Mouse (Mus musculus) forebrain, embryonic 11.5 days (tissue): Measurements from ENCODE around the gene Cnnm2. TPM values are rescaled to one million over a fixed set of nuclear protein-coding genes. Genes with fewer than 3 reads are reported as not detected.

ENCODE experiments used
- ATAC-seq: fragments of 200-750 bp; cut with Nextera tagmentation; replicated peaks from 2 replicates; pipeline ENCODE4 v1.8.0; 2017; ENCODE audit warnings: moderate TSS enrichment; ENCODE audit not compliant: low FRiP score
- DNase-seq: peaks from one replicate; pipeline ENCODE4 v3.0.0-alpha.2; 2017; ENCODE audit warnings: low spot score
- H3K27ac ChIP-seq: fragments of 300-500 bp; sonication (generic); 2 replicates; pipeline ENCODE4 v1.5.1; 2014; ENCODE audit warnings: low read depth, low read length
- H3K27me3 ChIP-seq: fragments of 300-500 bp; sonication (generic); 2 replicates; pipeline ENCODE4 v1.6.1; 2014; ENCODE audit warnings: mild to moderate bottlenecking, low read length, mixed read lengths; ENCODE audit not compliant: control insufficient read depth, insufficient read depth
- H3K36me3 ChIP-seq: fragments of 300-500 bp; sonication (generic); 2 replicates; pipeline ENCODE4 v1.6.1; 2014; ENCODE audit warnings: mild to moderate bottlenecking, low read length, moderate library complexity, mixed read lengths; ENCODE audit not compliant: control insufficient read depth, insufficient read depth
- H3K4me1 ChIP-seq: fragments of 300-500 bp; sonication (generic); replicated peaks from 2 replicates; pipeline ENCODE4 v1.6.1; 2014; ENCODE audit warnings: low read length, mixed read lengths; ENCODE audit not compliant: control insufficient read depth, insufficient read depth
- H3K4me2 ChIP-seq: fragments of 300-500 bp; sonication (generic); 2 replicates; pipeline ENCODE4 v1.6.1; 2014; ENCODE audit warnings: low read depth, mild to moderate bottlenecking, low read length, moderate library complexity, mixed read lengths; ENCODE audit not compliant: severe bottlenecking
- H3K4me3 ChIP-seq: fragments of 300-500 bp; sonication (generic); 2 replicates; pipeline ENCODE4 v1.5.1; 2014; ENCODE audit warnings: low read depth, low read length
- H3K9ac ChIP-seq: fragments of 300-500 bp; sonication (generic); 2 replicates; pipeline ENCODE4 v1.6.1; 2014; ENCODE audit warnings: low read length
- H3K9me3 ChIP-seq: fragments of 300-500 bp; sonication (generic); 2 replicates; pipeline ENCODE4 v1.6.1; 2016; ENCODE audit warnings: low read length, mixed read lengths; ENCODE audit not compliant: control insufficient read depth
- WGBS: fragments of 180-500 bp; shearing (Covaris S2); extraction: QIAGEN DNeasy Blood & Tissue Kit; methylation state at CpG from one replicate; pipeline ENCODE4 v1.1.7; 2014; 5-methylcytosine and 5-hydroxymethylcytosine counted together
- polyA plus RNA-seq: library from polyadenylated mRNA; unstranded; fragments of >200 nt; fragmentation: Nextera tagmentation; extraction: Ambion mirVana; gene quantifications from 2 replicates; pipeline ENCODE4 v1.2.1, GENCODE M21; 2014

Gene Cnnm2
- polyA plus RNA-seq, 1 experiment from 2014 or later, result 3.8 TPM

DNA sequence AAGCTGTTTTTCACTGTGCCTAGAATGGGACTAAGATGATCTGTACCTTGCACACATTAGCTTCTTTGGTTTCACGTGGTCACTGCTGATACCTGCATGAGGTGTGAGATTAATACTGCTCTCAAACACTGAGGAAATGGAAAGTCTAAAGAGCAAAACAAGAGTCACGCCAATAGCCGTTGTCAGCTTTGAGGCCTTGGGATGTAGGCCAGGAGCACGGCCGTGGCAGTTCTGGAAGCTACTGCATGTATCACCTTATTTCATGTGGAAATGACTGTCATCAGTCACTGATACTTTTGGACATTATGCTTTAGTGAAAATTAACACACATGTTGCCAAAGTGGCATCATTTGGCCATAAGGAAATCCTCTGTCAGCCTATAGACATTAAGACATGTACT lies 46.9 kb downstream of the Cnnm2 start:
- 92% methylated on average over 5 of the region's 5 CpGs for WGBS
- H3K4me3 ChIP-seq, result no peak overlapping the region
- no peak overlapping the region for H3K4me2 ChIP-seq
- H3K27ac ChIP-seq, result no peak overlapping the region
- no peak overlapping the region for H3K9ac ChIP-seq
- H3K9me3 ChIP-seq, result no peaks in the 10 kb centered on the region
- no peaks in the 10 kb centered on the region for H3K4me1 ChIP-seq
- ATAC-seq, result no peak
- H3K36me3 ChIP-seq, result no peaks in the 10 kb centered on the region
- no peak for DNase-seq
- H3K27me3 ChIP-seq, result no peaks in the 10 kb centered on the region

DNA sequence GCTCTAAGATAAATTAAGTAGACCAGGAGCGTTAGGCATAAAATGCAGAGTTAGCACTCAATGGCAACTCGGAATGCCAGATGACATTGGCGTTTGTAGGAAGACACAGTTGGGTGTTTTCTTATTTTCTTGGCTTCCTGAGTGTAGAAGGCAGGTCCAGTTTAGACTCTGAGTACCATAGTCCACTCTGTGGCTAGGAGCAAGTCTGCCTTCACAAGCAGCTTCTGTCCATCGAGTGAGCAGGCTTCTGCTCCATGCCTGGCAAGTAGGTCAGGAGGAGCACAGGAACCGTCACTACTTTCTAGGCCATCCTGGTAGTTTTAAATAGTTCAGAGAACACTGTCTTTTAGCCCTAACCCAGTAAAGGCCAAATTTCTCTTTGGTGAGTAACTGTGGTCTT lies 47.6 kb downstream of the Cnnm2 start:
- H3K9me3 ChIP-seq, result no peaks in the 10 kb centered on the region
- no peak overlapping the region for H3K27ac ChIP-seq
- 93% methylated on average over 5 of the region's 5 CpGs for WGBS
- no peak overlapping the region for H3K4me2 ChIP-seq
- H3K4me3 ChIP-seq, result no peak overlapping the region
- no peak overlapping the region for H3K9ac ChIP-seq
- H3K4me1 ChIP-seq, result no peaks in the 10 kb centered on the region
- H3K27me3 ChIP-seq, result no peaks in the 10 kb centered on the region
- DNase-seq (no peak), ATAC-seq (no peak)
- no peaks in the 10 kb centered on the region for H3K36me3 ChIP-seq

DNA sequence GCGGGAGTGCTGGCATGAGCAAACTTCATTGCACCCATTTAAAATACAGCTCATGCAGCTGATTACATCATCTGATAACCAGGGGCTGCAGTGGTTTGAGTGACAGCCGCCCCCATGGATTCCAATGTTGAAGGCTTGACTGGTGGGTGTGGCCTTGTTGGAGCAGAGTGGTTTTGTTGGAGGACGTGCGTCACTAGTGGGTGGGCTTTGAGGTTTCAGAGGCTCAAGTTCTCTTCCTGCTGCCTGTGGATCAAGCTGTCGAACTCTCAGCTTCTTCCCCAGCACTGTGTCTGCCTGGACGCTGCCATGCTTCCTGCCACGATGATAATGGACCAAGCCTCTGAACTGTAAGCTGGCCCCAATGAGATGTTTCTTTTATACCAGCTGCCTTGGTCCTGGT lies 57.9 kb downstream of the Cnnm2 start:
- Histone ChIP-seq H3K4me3 (no peak overlapping the region), H3K36me3 (no peaks in the 10 kb centered on the region), H3K27ac (no peak overlapping the region), H3K9ac (no peak overlapping the region), H3K9me3 (no peaks in the 10 kb centered on the region), H3K4me2 (no peak overlapping the region), H3K27me3 (no peaks in the 10 kb centered on the region), H3K4me1 (no peaks in the 10 kb centered on the region)
- DNase-seq (no peak), ATAC-seq (no peak)
- 72% methylated on average over 7 of the region's 7 CpGs for WGBS

DNA sequence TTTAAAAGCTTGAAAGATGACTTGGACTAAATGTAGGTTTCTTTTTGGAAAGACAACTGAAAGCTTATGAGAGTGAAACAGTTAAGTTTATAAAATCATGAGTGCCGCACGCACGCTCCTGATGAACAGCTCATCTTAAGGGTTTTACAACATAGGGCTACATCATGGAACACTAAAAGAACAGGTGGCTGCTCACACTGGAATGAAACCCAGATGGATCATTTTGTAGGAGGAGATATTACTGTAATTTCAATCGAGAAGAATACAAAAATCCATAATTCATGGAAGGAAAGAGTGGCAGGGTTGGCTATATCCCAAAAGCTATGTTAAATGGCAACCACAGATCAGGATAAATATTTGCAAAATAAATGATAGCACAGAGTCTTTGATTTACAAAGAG lies 61.1 kb downstream of the Cnnm2 start:
- Histone ChIP-seq H3K4me3 (no peak overlapping the region), H3K9ac (no peak overlapping the region), H3K27me3 (no peaks in the 10 kb centered on the region), H3K27ac (no peak overlapping the region), H3K4me1 (no peaks in the 10 kb centered on the region), H3K9me3 (no peaks in the 10 kb centered on the region), H3K36me3 (no peaks in the 10 kb centered on the region), H3K4me2 (no peak overlapping the region)
- ATAC-seq (no peak), DNase-seq (no peak)
- WGBS, result 97% methylated on average over 4 of the region's 4 CpGs

DNA sequence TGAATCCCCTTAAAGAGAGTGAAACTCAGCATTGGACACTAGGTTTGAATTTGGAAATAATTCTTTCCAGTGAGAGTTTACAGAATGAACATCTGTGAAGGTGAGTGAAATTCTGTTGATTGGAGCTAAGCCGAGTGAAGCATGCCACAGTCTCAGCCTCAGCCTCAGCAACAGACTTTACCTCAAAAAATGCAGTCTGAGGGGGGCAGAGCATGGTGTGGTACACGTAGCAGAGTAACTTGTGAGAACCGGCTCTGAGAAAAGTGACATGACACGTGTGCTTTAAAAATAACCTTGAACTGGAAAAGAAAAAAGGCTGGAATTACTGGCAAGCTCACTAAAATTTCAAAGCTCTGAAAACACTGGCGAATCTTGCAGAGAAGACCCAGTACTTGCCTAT lies 62.4 kb downstream of the Cnnm2 start:
- Histone ChIP-seq H3K27me3 (no peaks in the 10 kb centered on the region), H3K9me3 (no peaks in the 10 kb centered on the region), H3K9ac (no peak overlapping the region), H3K4me1 (no peaks in the 10 kb centered on the region), H3K27ac (no peak overlapping the region), H3K4me2 (no peak overlapping the region), H3K36me3 (no peaks in the 10 kb centered on the region), H3K4me3 (no peak overlapping the region)
- DNase-seq (no peak), ATAC-seq (no peak)
- WGBS, result 85% methylated on average over 5 of the region's 5 CpGs

DNA sequence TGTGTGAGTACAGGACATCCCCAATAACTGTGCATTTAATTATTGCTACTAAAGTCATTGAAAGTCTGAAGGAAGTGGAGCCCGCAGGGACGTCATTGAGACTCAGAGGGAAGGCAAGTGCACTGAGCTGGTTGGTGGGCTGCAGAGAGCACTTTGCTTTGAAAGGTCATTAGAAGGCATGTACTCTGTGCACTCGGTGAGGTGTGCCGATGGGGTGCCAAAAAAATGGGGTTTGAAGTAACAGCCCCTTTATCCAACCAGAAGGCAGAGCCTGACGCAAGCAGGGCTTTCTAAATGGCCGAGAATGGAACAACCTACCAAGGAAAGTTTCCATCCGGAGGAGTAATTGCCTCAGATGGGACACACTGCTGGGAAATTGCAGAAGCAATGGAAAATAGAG lies 63.5 kb downstream of the Cnnm2 start:
- Histone ChIP-seq H3K4me1 (no peaks in the 10 kb centered on the region), H3K36me3 (no peaks in the 10 kb centered on the region), H3K9ac (no peak overlapping the region), H3K9me3 (no peaks in the 10 kb centered on the region), H3K4me2 (no peak overlapping the region), H3K27ac (no peak overlapping the region), H3K4me3 (no peak overlapping the region), H3K27me3 (no peaks in the 10 kb centered on the region)
- DNase-seq, result no peak
- WGBS, result 81% methylated on average over 7 of the region's 7 CpGs
- ATAC-seq, result no peak

DNA sequence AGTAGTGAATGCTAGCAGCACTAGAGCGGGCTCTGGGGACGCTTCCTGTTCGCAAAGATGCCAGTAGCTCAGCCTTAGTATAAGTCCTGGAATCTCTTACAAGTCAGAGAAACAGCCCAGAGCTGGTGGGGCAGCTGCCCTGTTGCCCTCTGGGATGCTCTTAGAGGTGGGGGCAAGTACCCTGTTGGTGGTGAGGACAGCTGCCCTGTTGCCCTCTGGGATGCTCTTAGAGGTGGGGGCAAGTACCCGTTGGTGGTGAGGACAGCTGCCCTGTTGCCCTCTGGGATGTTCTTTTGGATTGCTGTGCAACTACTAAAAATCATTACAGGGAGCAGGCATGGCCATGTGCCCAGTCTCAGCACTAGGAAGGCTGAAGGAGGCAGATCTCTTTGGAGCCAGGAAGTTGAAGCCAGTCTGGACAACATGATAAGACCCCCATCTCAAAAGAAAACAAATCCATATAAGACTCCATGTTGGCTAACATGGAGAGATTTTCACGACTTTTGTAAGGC lies 66.3 kb downstream of the Cnnm2 start:
- Histone ChIP-seq H3K9ac (no peak overlapping the region), H3K27me3 (no peaks in the 10 kb centered on the region), H3K9me3 (no peaks in the 10 kb centered on the region), H3K4me1 (no peaks in the 10 kb centered on the region), H3K36me3 (no peaks in the 10 kb centered on the region), H3K4me3 (no peak overlapping the region), H3K27ac (no peak overlapping the region), H3K4me2 (no peak overlapping the region)
- 90% methylated on average over 5 of the region's 5 CpGs for WGBS
- ATAC-seq (no peak), DNase-seq (no peak)

DNA sequence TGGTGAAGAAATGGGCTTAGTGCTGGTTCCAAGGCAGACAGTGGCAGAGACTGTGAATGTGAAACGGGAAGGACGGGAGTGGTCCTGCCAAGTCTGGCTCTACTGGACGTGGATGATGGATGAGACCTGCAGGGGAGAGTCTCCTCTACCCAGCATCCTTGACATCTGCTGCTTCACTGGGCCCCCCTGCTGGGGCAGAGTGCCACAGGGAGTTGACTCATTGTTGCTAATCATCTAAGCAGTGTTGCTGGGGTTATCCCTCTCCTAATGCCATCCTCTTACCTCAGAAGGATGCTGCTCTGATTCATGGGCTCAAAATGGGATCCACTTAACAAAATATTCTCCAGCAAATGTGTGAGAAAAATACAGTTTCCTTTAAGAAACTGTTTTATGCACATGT lies 67.6 kb downstream of the Cnnm2 start:
- no peak overlapping the region for H3K27ac ChIP-seq
- no peak overlapping the region for H3K9ac ChIP-seq
- DNase-seq (no peak), ATAC-seq (no peak)
- no peaks in the 10 kb centered on the region for H3K4me1 ChIP-seq
- no peak overlapping the region for H3K4me2 ChIP-seq
- H3K9me3 ChIP-seq, result no peaks in the 10 kb centered on the region
- H3K27me3 ChIP-seq, result no peaks in the 10 kb centered on the region
- H3K36me3 ChIP-seq, result no peaks in the 10 kb centered on the region
- 65% methylated on average over 3 of the region's 3 CpGs for WGBS
- H3K4me3 ChIP-seq, result no peak overlapping the region

DNA sequence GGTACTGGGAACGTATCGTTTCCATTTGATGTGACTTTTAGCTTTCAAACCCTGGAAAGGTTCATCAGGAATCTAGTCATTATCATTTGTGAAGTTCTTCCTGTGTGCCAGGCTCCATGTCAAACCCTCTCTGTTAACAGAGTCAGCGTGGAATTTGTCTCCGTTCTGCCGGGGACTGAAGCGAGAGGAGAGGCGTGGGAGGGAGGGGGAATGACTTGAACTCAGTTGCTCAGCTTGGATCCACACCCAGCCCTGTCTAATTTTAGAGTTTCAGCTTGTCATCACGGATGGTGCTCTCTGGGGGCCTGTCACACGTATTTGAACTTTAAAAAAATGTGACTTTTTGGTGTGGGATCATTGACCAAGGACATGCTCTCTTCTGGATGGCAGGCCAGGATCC lies 70.0 kb downstream of the Cnnm2 start:
- H3K4me2 ChIP-seq, result no peak overlapping the region
- no peak for ATAC-seq
- 87% methylated on average over 9 of the region's 9 CpGs for WGBS
- H3K27ac ChIP-seq, result no peak overlapping the region
- H3K4me1 ChIP-seq, result no peaks in the 10 kb centered on the region
- DNase-seq, result no peak
- H3K4me3 ChIP-seq, result no peak overlapping the region
- no peaks in the 10 kb centered on the region for H3K36me3 ChIP-seq
- H3K27me3 ChIP-seq, result no peaks in the 10 kb centered on the region
- no peaks in the 10 kb centered on the region for H3K9me3 ChIP-seq
- no peak overlapping the region for H3K9ac ChIP-seq
